Mouse (Mus musculus) neural tube, embryonic 13.5 days (tissue): ENCODE measurements around the gene Acox1. TPM values are rescaled to one million over a fixed set of nuclear protein-coding genes. Genes with fewer than 3 reads are reported as not detected.

Experiments
- ATAC-seq: fragments of 200-750 bp; cut with Nextera tagmentation; 2 replicates; pipeline ENCODE4 v1.8.0; 2017; ENCODE audit warnings: low read depth, mild to moderate bottlenecking, moderate TSS enrichment, moderate library complexity
- H3K27ac ChIP-seq: fragments of 300-500 bp; sonication (generic); replicated peaks from 2 replicates; pipeline ENCODE4 v1.5.1; 2015; ENCODE audit warnings: moderate library complexity, mild to moderate bottlenecking, inconsistent platforms
- H3K27me3 ChIP-seq: fragments of 300-500 bp; sonication (generic); 2 replicates; pipeline ENCODE4 v1.6.1; 2015; ENCODE audit warnings: mild to moderate bottlenecking, inconsistent platforms
- H3K36me3 ChIP-seq: fragments of 300-500 bp; sonication (generic); 2 replicates; pipeline ENCODE4 v1.6.1; 2015; ENCODE audit warnings: mild to moderate bottlenecking, inconsistent platforms
- H3K4me1 ChIP-seq: fragments of 300-500 bp; sonication (generic); replicated peaks from 2 replicates; pipeline ENCODE4 v1.6.1; 2015; ENCODE audit warnings: inconsistent platforms
- H3K4me2 ChIP-seq: fragments of 300-500 bp; sonication (generic); 2 replicates; pipeline ENCODE4 v1.6.1; 2015; ENCODE audit warnings: inconsistent platforms, mild to moderate bottlenecking, moderate library complexity
- H3K4me3 ChIP-seq: fragments of 300-500 bp; sonication (generic); 2 replicates; pipeline ENCODE4 v1.5.1; 2015; ENCODE audit warnings: mild to moderate bottlenecking, inconsistent platforms
- H3K9ac ChIP-seq: fragments of 300-500 bp; sonication (generic); 2 replicates; pipeline ENCODE4 v1.6.1; 2015; ENCODE audit warnings: moderate library complexity, mild to moderate bottlenecking, inconsistent platforms
- H3K9me3 ChIP-seq: fragments of 300-500 bp; sonication (generic); 2 replicates; pipeline ENCODE4 v1.6.1; 2016; ENCODE audit warnings: inconsistent platforms
- WGBS: fragments of 180-500 bp; shearing (Covaris S2); methylation state at CpG from one replicate; pipeline ENCODE4 v1.1.7; 2015; 5-methylcytosine and 5-hydroxymethylcytosine counted together
- polyA plus RNA-seq: library from polyadenylated mRNA; unstranded; fragments of >200 nt; fragmentation: Nextera tagmentation; extraction: Ambion mirVana; gene quantifications from 2 replicates; pipeline ENCODE4 v1.2.1, GENCODE M21; 2015

Gene Acox1
- polyA plus RNA-seq, 1 experiment from 2014 or later: 53.5 TPM

DNA sequence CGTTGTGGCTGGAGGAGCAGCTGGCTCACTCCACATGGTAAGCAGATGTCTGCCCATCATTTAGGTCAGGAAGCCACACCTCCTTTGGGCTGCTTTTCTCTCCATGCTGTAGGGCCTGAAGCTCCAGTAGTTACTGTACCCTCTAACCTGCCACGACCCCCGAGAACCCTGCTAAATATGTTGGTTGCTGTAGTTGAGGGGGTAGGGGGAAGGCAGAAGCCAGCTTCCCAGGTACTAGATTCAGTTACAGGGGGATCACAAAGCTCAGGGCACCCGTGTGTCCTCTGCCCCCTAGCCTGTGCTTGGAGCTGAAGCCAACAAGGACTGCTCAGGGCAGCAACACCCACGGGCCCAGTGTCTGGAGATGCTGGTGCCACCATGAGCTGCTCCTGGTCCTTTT is 65.3 kb downstream of the Acox1 start:
- no peak for ATAC-seq
- Histone ChIP-seq H3K36me3 (peaks cover 45% of the 10 kb centered on the region), H3K9me3 (no peaks in the 10 kb centered on the region), H3K27me3 (no peaks in the 10 kb centered on the region), H3K9ac (0 out of 2 replicates have a peak overlapping the region, but pooled peaks have one; percentile 28), H3K4me1 (peaks cover 38% of the 10 kb centered on the region), H3K4me2 (no peak overlapping the region), H3K27ac (no peak overlapping the region), H3K4me3 (no peak overlapping the region)
- WGBS: 76% methylated on average over 5 of the region's 5 CpGs

DNA sequence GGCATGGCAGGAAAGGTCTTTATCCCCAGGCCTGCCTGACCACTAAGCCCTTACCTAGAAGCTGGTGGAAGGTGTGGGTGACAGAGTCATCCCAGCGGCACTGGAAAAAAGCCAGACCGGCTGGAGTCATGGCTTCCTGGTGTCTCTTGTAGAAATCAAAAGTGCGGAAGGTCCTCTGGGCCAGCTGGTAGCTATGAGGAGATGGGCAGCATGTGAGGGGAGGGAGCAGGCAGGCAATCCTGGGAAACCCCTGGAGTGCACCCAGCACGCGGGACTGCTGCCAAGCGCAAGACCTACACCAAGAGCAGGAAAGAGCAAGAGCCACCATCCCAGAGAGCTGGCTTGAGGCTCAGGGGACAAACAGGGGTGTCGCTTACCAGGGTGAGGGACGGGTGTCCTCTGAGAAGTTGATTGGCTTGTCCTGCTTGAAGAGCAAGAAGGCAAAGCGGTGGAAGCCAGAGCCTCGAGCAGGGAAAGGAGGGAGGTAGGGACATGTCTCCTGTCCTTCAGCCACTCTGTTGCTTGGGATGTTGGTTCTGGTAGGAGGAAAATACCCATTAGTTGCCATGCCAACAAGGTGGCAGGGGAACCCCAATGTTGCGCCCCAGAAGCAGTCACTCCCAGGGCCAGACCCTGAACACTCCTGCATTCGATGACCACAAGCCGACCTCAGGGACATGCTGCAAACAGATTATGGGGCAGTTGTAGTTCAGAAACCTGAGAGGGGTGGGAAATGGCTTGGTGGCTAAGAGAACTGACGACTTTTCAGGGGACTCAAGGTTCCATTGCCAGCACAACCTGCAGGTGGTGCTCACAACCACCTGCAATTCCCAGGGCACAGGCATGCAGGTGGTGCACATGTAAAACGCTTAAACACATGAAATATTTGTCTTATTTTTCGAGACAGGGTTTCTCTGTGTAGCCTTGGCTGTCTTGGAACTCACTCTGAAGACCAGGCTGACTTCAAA is 66.2 kb downstream of the Acox1 start:
- Histone ChIP-seq H3K9ac (no peak overlapping the region), H3K27me3 (no peaks in the 10 kb centered on the region), H3K9me3 (no peaks in the 10 kb centered on the region), H3K36me3 (peaks cover 45% of the 10 kb centered on the region), H3K27ac (no peak overlapping the region), H3K4me3 (no peak overlapping the region), H3K4me2 (no peak overlapping the region), H3K4me1 (peaks cover 38% of the 10 kb centered on the region)
- ATAC-seq: no peak
- WGBS: 85% methylated on average over 16 of the region's 16 CpGs

DNA sequence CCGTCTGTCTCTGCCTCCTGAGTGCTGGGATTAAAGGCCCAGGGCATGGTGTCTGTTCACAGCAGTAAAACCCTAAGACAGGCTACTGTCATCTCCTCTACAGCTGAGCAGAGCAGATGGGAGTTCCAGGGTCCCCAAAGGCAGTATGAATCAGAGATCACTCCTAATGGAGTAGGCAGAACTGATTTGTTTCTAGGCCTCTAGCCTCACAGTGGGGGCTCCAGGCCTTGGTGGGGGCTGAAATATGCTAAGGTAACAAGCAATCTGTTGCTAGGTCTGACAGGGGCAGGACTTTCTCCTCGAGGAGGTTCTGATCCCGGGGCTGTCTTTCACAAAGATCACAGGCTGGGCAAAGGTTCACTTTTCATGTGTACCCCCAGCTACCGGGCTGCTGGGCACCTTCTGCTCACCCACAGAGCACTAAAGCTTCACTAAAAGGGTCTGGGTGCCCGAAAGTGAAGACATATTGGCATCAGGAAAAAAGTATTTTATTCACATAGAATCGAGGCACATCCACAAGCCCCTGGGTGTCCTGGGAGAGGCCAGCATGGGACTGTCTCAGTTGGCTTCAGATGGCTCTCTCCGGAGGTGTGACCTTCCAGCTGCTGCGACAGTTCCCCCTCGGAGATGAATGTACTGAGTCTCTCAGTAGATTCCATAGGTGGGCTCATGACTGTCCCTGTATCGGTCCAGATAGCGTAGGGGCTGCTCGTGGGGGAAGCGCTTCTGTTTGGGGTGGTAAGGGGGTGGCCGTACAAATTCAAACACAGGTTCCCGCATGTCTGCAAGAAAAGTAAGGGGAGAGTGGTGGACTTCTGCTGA is 67.3 kb downstream of the Acox1 start:
- ATAC-seq: no peak
- H3K4me2 ChIP-seq: peak overlapping the region; percentile 61
- peaks cover 41% of the 10 kb centered on the region for H3K4me1 ChIP-seq
- H3K9me3 ChIP-seq: no peaks in the 10 kb centered on the region
- H3K36me3 ChIP-seq: peaks cover 45% of the 10 kb centered on the region
- WGBS: 84% methylated on average over 15 of the region's 15 CpGs
- peak overlapping the region; percentile 91 for H3K27ac ChIP-seq
- peak overlapping the region; percentile 81 for H3K9ac ChIP-seq
- peak overlapping the region; percentile 50 for H3K4me3 ChIP-seq
- H3K27me3 ChIP-seq: no peaks in the 10 kb centered on the region

DNA sequence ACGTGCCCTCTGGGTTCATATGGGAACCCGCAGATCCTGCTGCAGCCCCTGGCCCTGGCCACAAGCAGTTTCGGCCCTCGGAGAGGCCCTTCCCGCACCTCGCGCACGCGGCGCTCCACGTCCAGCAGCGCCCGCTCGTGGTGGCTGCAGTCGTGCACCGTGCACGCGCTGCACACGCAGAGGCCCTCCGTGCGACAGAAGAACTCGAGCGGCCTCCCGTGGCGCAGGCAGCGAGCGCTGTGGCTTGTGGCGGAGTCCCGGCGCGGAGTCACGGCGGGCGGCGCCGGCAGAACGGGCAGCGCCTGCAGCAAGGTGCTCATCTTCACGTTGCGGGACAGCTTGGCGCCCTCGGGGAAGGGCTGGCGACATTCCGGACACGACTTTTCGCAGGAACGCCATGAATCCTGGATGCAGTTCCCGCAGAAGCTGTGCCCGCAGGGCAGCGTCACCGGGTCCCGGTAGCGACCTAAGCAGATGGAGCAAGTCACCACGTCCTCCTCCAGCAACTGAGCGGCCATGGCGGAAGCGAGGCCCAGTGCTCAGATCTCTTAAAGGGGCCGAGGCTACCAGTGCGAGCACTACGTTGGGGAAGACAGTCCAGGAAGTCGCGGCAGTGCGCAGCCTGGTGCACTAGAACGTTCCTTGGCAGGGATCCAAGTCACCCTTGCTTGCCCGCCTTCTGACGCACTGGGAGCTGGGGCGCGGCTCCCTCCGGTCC is 68.2 kb downstream of the Acox1 start, which contains the start of gene Trim65:
Gene Trim65, minus strand, starts transcription at position 641 of the 718 bp plus-strand sequence.
- H3K27me3 ChIP-seq: no peaks in the 10 kb centered on the region
- WGBS: 1% methylated on average over 68 of the region's 69 CpGs
- H3K9ac ChIP-seq: peak within 1 kb of the TSS; percentile 81
- no peaks in the 10 kb centered on the region for H3K9me3 ChIP-seq
- ATAC-seq: peak; percentile 89
- H3K36me3 ChIP-seq: peaks cover 48% of the 10 kb centered on the region
- peak within 1 kb of the TSS; percentile 50 for H3K4me3 ChIP-seq
- H3K27ac ChIP-seq: peak within 1 kb of the TSS; percentile 91
- peaks cover 41% of the 10 kb centered on the region for H3K4me1 ChIP-seq
- peak within 1 kb of the TSS; percentile 61 for H3K4me2 ChIP-seq

DNA sequence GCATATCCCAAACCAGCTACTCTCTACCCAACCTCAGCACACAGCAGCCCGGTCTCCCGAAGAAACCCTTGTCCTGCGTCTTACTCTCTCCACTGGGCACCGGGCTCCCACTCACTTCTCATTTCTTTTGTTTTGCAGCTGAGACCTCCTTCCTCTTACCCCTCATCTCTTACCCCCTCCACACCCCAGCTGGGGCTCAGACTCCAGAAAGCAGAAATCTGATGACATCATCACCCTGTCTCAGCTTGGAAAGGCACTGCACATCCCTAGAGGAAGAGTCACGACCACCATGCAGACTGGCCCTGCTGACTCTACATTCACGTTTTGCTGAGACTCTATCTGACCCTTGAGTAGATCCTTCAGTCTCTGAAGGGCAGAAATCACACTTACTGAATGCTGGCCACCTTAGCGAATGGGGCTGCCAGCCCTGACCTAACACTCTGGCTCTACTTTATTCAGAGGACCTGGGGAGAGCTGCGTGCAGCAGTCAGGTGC is 68.8 kb downstream of the Acox1 start:
- peak overlapping the region; percentile 81 for H3K9ac ChIP-seq
- peak overlapping the region; percentile 91 for H3K27ac ChIP-seq
- 29% methylated on average over 8 of the region's 8 CpGs for WGBS
- peaks cover 47% of the 10 kb centered on the region for H3K36me3 ChIP-seq
- no peaks in the 10 kb centered on the region for H3K9me3 ChIP-seq
- no peaks in the 10 kb centered on the region for H3K27me3 ChIP-seq
- peaks cover 41% of the 10 kb centered on the region for H3K4me1 ChIP-seq
- peak overlapping the region; percentile 50 for H3K4me3 ChIP-seq
- peak overlapping the region; percentile 61 for H3K4me2 ChIP-seq
- peak; percentile 19 for ATAC-seq

DNA sequence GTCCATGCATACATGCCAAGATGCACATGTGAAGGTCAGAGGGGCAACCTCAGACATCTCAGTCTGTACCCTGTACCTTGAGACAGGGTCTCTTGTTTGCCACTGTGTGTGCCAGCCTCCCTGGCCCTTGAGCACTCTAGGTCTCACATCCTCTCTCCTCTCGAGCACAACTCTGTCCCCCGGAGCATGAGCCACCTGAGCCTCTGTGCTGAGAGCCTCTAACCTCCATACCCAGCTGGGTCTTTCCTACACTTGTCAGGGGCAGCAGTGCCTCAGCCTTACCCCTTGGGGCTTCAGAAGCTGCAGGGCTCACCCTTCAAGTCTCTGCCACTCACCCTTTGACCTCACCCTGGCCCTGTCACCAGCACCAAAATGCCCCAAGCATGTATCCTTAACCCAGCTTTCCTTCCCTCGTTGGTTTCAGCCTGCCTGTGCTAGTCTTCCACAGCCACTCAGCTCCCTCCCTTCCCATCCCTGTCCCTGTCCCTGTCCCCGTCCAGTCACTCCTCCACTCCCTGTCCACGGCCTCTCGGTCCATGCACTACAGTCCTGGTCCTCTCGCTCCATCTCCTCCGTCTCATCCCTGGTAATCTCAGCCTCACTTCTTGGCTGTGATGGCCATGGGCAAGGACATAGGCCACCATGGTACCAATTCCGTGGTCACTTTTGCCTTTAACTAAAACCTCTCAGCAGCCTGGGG is 69.6 kb downstream of the Acox1 start:
- ATAC-seq: no peak
- H3K27ac ChIP-seq: peak overlapping the region; percentile 91; the same call in 1 of the 2 replicates
- WGBS: 73% methylated on average over 9 of the region's 9 CpGs
- H3K36me3 ChIP-seq: peaks cover 39% of the 10 kb centered on the region
- H3K9me3 ChIP-seq: no peaks in the 10 kb centered on the region
- peak overlapping the region; percentile 81; the same call in 1 of the 2 replicates for H3K9ac ChIP-seq
- peaks cover 41% of the 10 kb centered on the region for H3K4me1 ChIP-seq
- H3K4me2 ChIP-seq: peak overlapping the region; percentile 61
- no peaks in the 10 kb centered on the region for H3K27me3 ChIP-seq
- peak overlapping the region; percentile 50; the same call in 1 of the 2 replicates for H3K4me3 ChIP-seq

DNA sequence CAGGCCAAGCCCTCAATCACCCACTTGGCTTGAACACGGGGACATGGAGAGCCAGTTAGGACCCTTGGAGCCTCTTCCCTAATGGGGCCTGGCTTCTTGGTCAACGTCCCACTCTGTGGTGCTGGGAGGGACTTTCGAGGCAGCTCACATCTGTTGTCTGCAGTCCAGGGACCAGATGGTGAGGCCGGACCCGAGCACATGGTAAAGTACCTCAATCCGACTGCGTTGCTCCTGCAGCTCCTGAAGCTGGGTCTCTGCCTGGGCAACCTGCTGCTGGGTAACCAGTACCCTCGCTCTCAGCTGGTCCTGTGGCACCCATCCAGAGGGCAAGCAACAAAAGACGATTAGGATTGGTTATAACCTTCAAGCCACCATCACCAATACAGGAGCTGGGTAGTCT is 70.9 kb downstream of the Acox1 start:
- no peaks in the 10 kb centered on the region for H3K27me3 ChIP-seq
- H3K9me3 ChIP-seq: no peaks in the 10 kb centered on the region
- 0 out of 2 replicates have a peak overlapping the region, but pooled peaks have one; percentile 18 for H3K9ac ChIP-seq
- H3K27ac ChIP-seq: no peak overlapping the region
- H3K4me2 ChIP-seq: no peak overlapping the region
- 62% methylated on average over 9 of the region's 9 CpGs for WGBS
- H3K36me3 ChIP-seq: peaks cover 27% of the 10 kb centered on the region
- H3K4me1 ChIP-seq: peaks cover 41% of the 10 kb centered on the region
- H3K4me3 ChIP-seq: no peak overlapping the region
- ATAC-seq: no peak

DNA sequence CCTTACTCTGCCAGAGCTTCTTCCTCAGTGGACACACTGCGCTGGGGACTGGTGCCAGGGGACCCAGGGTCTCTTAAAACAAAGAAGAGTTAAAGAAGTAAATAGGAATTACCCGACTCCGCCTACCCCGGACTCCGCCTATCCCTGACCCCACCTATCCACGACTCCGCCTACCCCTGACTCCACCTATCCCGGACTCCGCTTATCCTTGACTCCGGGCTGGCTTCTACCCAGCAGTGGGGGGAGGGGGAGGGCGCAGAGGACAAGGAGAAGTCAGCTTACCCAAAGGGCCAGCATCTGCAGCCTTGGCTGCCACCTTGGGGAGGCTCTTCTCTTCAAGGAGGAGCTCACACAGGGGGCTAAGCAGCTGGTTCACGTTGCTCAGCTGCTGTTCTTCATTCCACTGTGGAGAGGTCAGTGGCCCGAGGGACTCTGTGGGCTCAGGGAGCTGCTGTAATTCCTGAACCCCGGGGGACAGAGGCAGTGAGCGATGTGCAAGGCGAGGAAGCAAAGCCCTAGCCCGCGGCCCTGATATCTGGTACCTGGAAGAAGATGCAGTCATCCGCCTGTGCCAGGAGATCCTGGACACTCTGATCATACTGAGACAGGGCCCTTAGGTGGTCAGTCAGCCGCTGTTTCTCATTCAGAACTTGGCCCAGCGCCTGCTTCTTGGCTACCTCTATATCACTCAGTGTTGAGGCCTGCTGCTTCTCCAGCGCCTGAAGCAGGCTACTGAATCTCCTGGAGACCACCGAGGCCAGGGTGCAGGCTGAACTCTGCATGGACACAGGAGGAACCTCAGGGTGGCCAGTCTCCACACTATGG is 71.5 kb downstream of the Acox1 start, which contains the start of gene Trim47:
Gene Trim47, minus strand, starts transcription at position 55 of the 825 bp plus-strand sequence.
- Histone ChIP-seq H3K27ac (peak within 1 kb of the TSS; percentile 61; the same call in 1 of the 2 replicates), H3K4me1 (peaks cover 41% of the 10 kb centered on the region), H3K4me2 (peak within 1 kb of the TSS; percentile 30), H3K36me3 (peaks cover 21% of the 10 kb centered on the region), H3K4me3 (no peak within 1 kb of the TSS), H3K9ac (peak within 1 kb of the TSS; percentile 18; the same call in 1 of the 2 replicates), H3K9me3 (no peaks in the 10 kb centered on the region), H3K27me3 (no peaks in the 10 kb centered on the region)
- 27% methylated on average over 23 of the region's 23 CpGs for WGBS
- ATAC-seq: no peak

DNA sequence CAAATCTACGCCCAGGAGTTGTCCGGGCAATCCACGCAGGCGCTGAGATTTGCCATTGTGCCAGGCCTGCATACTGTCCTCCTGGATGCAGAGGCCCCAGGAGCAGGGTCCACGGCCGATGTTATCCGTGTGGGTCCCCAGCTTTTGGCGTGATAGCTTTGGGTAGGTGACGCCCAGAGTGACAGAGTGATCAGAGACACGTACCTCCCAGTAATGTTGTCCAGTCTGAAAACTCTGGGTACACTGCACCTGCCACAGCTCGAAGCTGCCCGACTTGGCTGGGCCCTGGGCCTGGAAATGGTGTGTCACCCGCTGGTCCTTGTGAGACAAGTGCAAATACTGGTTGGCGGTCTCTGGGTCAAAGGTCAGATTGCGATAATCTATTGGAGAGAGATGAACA is 72.6 kb downstream of the Acox1 start:
- H3K4me1 ChIP-seq: peaks cover 35% of the 10 kb centered on the region
- no peak overlapping the region for H3K9ac ChIP-seq
- 94% methylated on average over 15 of the region's 15 CpGs for WGBS
- no peak overlapping the region for H3K4me3 ChIP-seq
- H3K36me3 ChIP-seq: peaks cover 11% of the 10 kb centered on the region
- H3K4me2 ChIP-seq: no peak overlapping the region
- no peaks in the 10 kb centered on the region for H3K27me3 ChIP-seq
- H3K9me3 ChIP-seq: no peaks in the 10 kb centered on the region
- ATAC-seq: no peak
- H3K27ac ChIP-seq: no peak overlapping the region
